Mouse (Mus musculus): ENCODE data around the gene Sostdc1. TPM values are rescaled to one million over a fixed set of nuclear protein-coding genes. Genes with fewer than 3 reads are reported as not detected.

Sostdc1 gene
- total RNA-seq (2012; rRNA removed): not detected in 2 replicates
- total RNA-seq (2014; rRNA removed): not detected in 2 replicates
- polyA plus RNA-seq (2012; ENCODE audit: insufficient read length, low read depth): not detected in 2 replicates

DNA sequence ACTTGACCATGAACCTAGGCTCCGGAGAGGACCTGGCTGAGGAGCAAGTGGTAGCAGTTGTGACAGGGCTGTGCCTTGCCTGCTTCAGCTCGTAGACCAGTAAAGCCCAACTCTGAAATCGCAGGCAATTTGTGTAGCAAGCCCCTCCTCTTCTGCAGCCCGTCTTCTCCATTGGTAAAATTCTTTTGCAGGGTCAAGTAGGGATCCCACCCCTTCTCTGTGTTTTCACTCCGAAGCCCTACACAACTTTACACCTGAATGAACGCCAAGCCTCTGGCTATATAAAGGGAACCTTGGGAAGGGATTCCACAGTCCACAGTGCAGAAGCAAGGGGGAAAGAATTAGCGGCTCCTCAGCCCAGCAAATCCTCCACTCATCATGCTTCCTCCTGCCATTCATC is at the start of gene Sostdc1:
TSS of gene Sostdc1 (plus strand) at position 224 of the 400 bp plus-strand sequence.
- DNase-seq (ENCODE audit: extremely low read depth): no peak
- no peak within 1 kb of the TSS for H3K4me3 ChIP-seq (replicated peaks in 1 of 3; ENCODE audit: low read depth in 2 of 3, low read length in 2 of 3, poor library complexity in 1 of 3)
- no peak for TF ChIP-seq KAT2A (IDR thresholded peaks at IDR 0.05; ENCODE audit: insufficient replicate concordance, low read length)
- no peak for TF ChIP-seq ZNF384 (IDR thresholded peaks at IDR 0.05; ENCODE audit: low read depth, low read length)
- TF ChIP-seq NRF1 (IDR thresholded peaks at IDR 0.05; ENCODE audit: low read depth, low read length): no peak
- TF ChIP-seq ETS1 (conservative IDR thresholded peaks at IDR 0.05; ENCODE audit: low read depth, low read length): no peak
- TF ChIP-seq E2F4 (IDR thresholded peaks at IDR 0.05; ENCODE audit: insufficient replicate concordance, low read depth, low read length): no peak
- no peak for TF ChIP-seq SMC3 (IDR thresholded peaks at IDR 0.05; ENCODE audit: low read depth, low read length)
- no peak for TF ChIP-seq CHD2 (IDR thresholded peaks at IDR 0.05; ENCODE audit: low read length)
- TF ChIP-seq TBP (conservative IDR thresholded peaks at IDR 0.05; ENCODE audit: low read depth, low read length): no peak
- no peak for TF ChIP-seq MAFK (IDR thresholded peaks at IDR 0.05; ENCODE audit: insufficient replicate concordance, low read length)
- no peak for TF ChIP-seq USF1 (IDR thresholded peaks at IDR 0.05; ENCODE audit: low read depth, low read length)
- no peak for TF ChIP-seq EP300 (IDR thresholded peaks at IDR 0.05; ENCODE audit: low read length)
- no peak for TF ChIP-seq POLR2AphosphoS2 (IDR thresholded peaks at IDR 0.05; ENCODE audit: low read depth, low read length)
- no peak for TF ChIP-seq RCOR1 (conservative IDR thresholded peaks at IDR 0.05; ENCODE audit: low read depth, low read length)
- dilution Hi-C loops (cut with MboI; ENCODE audit: extremely low pct_ligation_motif_present, extremely low pct_unique_long_range_greater_than_20kb, low sequenced_read_pairs) (no loop called here), in situ Hi-C loops (cut with MboI; ENCODE audit: low pct_ligation_motif_present, low pct_unique_long_range_greater_than_20kb, low sequenced_read_pairs) (no loop called here)
- H3K79me2 ChIP-seq (replicated peaks; ENCODE audit: control insufficient read depth, extremely low read depth, insufficient read depth, poor library complexity, severe bottlenecking): no peaks in the 10 kb centered on the region
- no peak within 1 kb of the TSS for H3K9ac ChIP-seq (ENCODE audit: insufficient read depth, low read depth)
- H3K27ac ChIP-seq (ENCODE audit: insufficient read depth, low read depth): no peak within 1 kb of the TSS
- no peak within 1 kb of the TSS for H3K4me2 ChIP-seq (ENCODE audit: insufficient read depth, low read depth, poor library complexity, severe bottlenecking)
- peaks cover 3 to 28% of the 10 kb centered on the region in 2 experiments; a peak in 3 of 4 replicates for H3K4me1 ChIP-seq (ENCODE audit: control insufficient read depth in 1 of 2, insufficient read depth in 2 of 2)
- H3K36me3 ChIP-seq (replicated peaks in 1 of 2; ENCODE audit: control insufficient read depth in 1 of 2, insufficient read depth in 1 of 2, low read length in 1 of 2): no peaks in the 10 kb centered on the region
- H3K9me3 ChIP-seq (replicated peaks; ENCODE audit: low read length): no peaks in the 10 kb centered on the region
- H3K27me3 ChIP-seq (replicated peaks): no peaks in the 10 kb centered on the region

DNA sequence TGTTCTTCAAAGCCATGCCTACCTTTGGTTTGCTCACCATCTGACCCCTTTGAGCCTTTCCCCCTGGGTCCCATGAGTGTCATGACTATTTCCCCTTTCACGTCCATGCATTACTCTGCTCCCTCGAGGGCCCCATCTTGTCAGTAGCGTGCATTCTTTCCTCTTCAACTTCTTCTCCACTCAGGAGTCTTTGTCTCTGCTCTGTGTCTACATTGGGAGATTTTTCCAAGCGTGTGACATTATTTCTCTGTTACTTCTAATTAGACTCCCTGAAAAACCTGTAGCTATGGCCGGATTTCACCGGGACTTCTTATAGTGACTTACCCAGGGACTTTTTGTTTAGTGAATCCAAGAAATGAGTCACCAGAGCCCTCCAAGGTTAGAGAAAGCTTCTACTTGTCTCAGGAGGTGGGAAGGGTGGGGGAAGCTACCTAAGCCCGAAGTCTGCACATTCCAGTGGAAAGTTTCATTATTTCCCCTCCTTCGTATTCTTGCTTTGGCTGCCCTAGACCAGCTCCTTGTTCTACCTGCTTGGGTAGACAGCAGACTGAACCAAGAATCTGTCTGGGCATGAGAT is 46.2 kb upstream of the Sostdc1 start:
- DNase-seq (ENCODE audit: extremely low read depth): peak; percentile 50
- dilution Hi-C loops (cut with MboI; ENCODE audit: extremely low pct_ligation_motif_present, extremely low pct_unique_long_range_greater_than_20kb, low sequenced_read_pairs): no loop called here
- in situ Hi-C loops (cut with MboI; ENCODE audit: low pct_ligation_motif_present, low pct_unique_long_range_greater_than_20kb, low sequenced_read_pairs): no loop called here

More for the DNA sequence above, 46.2 kb upstream of the Sostdc1 start:
- Histone ChIP-seq H3K36me3 (replicated peaks in 1 of 2; ENCODE audit: control insufficient read depth in 1 of 2, insufficient read depth in 1 of 2, low read length in 1 of 2) (no peaks in the 10 kb centered on the region), H3K79me2 (replicated peaks; ENCODE audit: control insufficient read depth, extremely low read depth, insufficient read depth, poor library complexity, severe bottlenecking) (no peaks in the 10 kb centered on the region), H3K4me1 (ENCODE audit: control insufficient read depth in 1 of 2, insufficient read depth in 2 of 2) (peaks cover 13 to 19% of the 10 kb centered on the region in 2 experiments), H3K27me3 (replicated peaks) (no peaks in the 10 kb centered on the region), H3K9ac (ENCODE audit: insufficient read depth, low read depth) (no peak overlapping the region), H3K4me2 (ENCODE audit: insufficient read depth, low read depth, poor library complexity, severe bottlenecking) (peak overlapping the region; percentile 54), H3K27ac (ENCODE audit: insufficient read depth, low read depth) (no peak overlapping the region; the same call in 1 of the 2 replicates), H3K4me3 (replicated peaks in 1 of 3; ENCODE audit: low read depth in 2 of 3, low read length in 2 of 3, poor library complexity in 1 of 3) (no peak overlapping the region), H3K9me3 (replicated peaks; ENCODE audit: low read length) (no peaks in the 10 kb centered on the region)
- no peak for TF ChIP-seq CHD1 (IDR thresholded peaks at IDR 0.05; ENCODE audit: low read depth, low read length)
- 0 out of 2 replicates have a peak, but pooled peaks have one; percentile 37 for TF ChIP-seq MXI1 (IDR thresholded peaks at IDR 0.05; ENCODE audit: low read depth, low read length)
- TF ChIP-seq NRF1 (IDR thresholded peaks at IDR 0.05; ENCODE audit: low read depth, low read length): no peak
- TF ChIP-seq USF1 (IDR thresholded peaks at IDR 0.05; ENCODE audit: low read depth, low read length): no peak
- TF ChIP-seq ZC3H11A (IDR thresholded peaks at IDR 0.05; ENCODE audit: low read depth, low read length): no peak
- TF ChIP-seq JUN (IDR thresholded peaks at IDR 0.05; ENCODE audit: insufficient read depth, low read depth, low read length): peak; percentile 31; the same call in 1 of the 2 replicates
- 0 out of 2 replicates have a peak, but pooled peaks have one; percentile 33 for TF ChIP-seq CHD2 (IDR thresholded peaks at IDR 0.05; ENCODE audit: low read length)
- TF ChIP-seq SMC3 (IDR thresholded peaks at IDR 0.05; ENCODE audit: low read depth, low read length): no peak
- TF ChIP-seq IRF4 (IDR thresholded peaks at IDR 0.05; ENCODE audit: low read depth, low read length): peak; percentile 68; the same call in 1 of the 2 replicates
- TF ChIP-seq MEF2A (IDR thresholded peaks at IDR 0.05; ENCODE audit: borderline replicate concordance, low read depth, low read length): peak; percentile 48; the same call in 1 of the 2 replicates
- TF ChIP-seq JUND (conservative IDR thresholded peaks at IDR 0.05; ENCODE audit: low read depth, low read length): peak; percentile 60; the same call in 1 of the 2 replicates
- no peak for TF ChIP-seq SIN3A (IDR thresholded peaks at IDR 0.05; ENCODE audit: low read length)
- TF ChIP-seq ETS1 (conservative IDR thresholded peaks at IDR 0.05; ENCODE audit: low read depth, low read length): peak; percentile 42
- TF ChIP-seq E2F4 (IDR thresholded peaks at IDR 0.05; ENCODE audit: insufficient replicate concordance, low read depth, low read length): no peak
- TF ChIP-seq EP300 (IDR thresholded peaks at IDR 0.05; ENCODE audit: low read length): peak; percentile 54; the same call in 1 of the 2 replicates
- TF ChIP-seq HCFC1 (IDR thresholded peaks at IDR 0.05; ENCODE audit: low read depth, low read length): no peak
- TF ChIP-seq BHLHE40 (IDR thresholded peaks at IDR 0.05; ENCODE audit: low read depth, low read length): peak; percentile 60
- no peak for TF ChIP-seq PAX5 (IDR thresholded peaks at IDR 0.05; ENCODE audit: low read length)
